21 mouse cellular contexts compared by ENCODE assay signal in the genomic region with DNA sequence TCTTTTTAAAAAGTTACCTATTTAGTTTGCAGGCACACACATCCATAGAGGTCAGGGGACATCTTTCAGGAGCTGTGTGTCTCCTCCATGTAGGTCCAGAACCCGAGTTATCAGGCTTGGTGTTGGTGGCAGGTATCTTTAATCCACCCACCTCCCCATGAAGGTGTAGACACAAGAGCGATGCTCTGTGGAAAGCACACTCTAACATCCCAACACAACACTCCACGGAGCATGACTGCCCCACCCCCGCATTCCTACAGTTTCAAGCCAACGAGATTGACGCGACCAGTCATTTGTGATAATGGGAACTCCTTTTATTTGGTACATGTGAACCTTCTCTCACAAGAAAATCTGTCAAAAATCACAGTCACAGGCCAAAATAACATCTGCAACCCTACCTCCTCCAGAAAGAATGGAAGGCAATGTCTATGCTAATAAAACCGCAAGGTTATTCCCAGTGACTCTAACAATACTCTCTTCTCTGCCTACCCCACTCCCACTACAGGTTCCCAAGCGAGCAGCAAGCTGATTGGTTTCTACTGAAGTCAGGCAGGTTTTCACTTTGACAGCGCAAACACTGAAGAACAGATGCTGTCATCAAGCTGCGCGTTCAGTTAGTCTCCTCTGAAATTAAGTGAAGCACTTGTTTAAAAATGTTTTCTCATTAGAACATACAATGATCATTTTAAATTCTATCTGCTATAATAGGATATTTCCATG.
DNase-seq lines count a peak whose midpoint lies in the region; ATAC-seq and TF ChIP-seq lines count a peak whose summit lies in the region.
"Had no signal": no experiment of that assay in that cellular context is flagged by ENCODE, and none has a peak within 500 bp of the region (broad histone marks: within the 10 kb centered on the region; RNA-seq: fewer than 3 reads in every experiment).

No protein-coding gene starts in this region.

- H3K27me3 ChIP-seq in hindbrain, postnatal 0 days (ENCODE audit: insufficient read depth, low read length) = no peaks in the 10 kb centered on the region
- no peaks in the 10 kb centered on the region for H3K27me3 ChIP-seq in hindbrain, embryonic 12.5 days
- H3K27me3 ChIP-seq in neural tube, embryonic 15.5 days (replicated peaks) = no peaks in the 10 kb centered on the region
- H3K27me3 ChIP-seq in forebrain, embryonic 16.5 days (replicated peaks; ENCODE audit: control insufficient read depth, insufficient read depth, low read length) = no peaks in the 10 kb centered on the region
- H3K27me3 ChIP-seq: embryonic facial prominence, embryonic 15.5 days; heart, embryonic 12.5 days; kidney, embryonic 15.5 days had no signal

- H3K27ac ChIP-seq in hindbrain, postnatal 0 days = no peak overlapping the region
- H3K27ac ChIP-seq in hindbrain, embryonic 12.5 days = no peak overlapping the region
- no peak overlapping the region for H3K27ac ChIP-seq in neural tube, embryonic 15.5 days (replicated peaks)
- peak overlapping the region; percentile 26 for H3K27ac ChIP-seq in forebrain, embryonic 16.5 days (ENCODE audit: low read length)
- H3K27ac ChIP-seq: embryonic facial prominence, embryonic 15.5 days; hindbrain, embryonic 14.5 days; kidney, embryonic 15.5 days; limb, embryonic 10.5 days had no signal

- no peak overlapping the region for H3K4me2 ChIP-seq in hindbrain, postnatal 0 days (ENCODE audit: low read depth, low read length)
- H3K4me2 ChIP-seq in hindbrain, embryonic 12.5 days (replicated peaks) = no peak overlapping the region
- no peak overlapping the region for H3K4me2 ChIP-seq in neural tube, embryonic 15.5 days
- H3K4me2 ChIP-seq in forebrain, embryonic 16.5 days (ENCODE audit: low read length) = no peak overlapping the region
- H3K4me2 ChIP-seq: embryonic facial prominence, embryonic 15.5 days; heart, embryonic 12.5 days; hindbrain, embryonic 14.5 days; kidney, embryonic 15.5 days had no signal

- H3K4me1 ChIP-seq in hindbrain, postnatal 0 days (ENCODE audit: insufficient read depth, low read length) = no peaks in the 10 kb centered on the region
- peaks cover 8% of the 10 kb centered on the region; the same call in 1 of the 2 replicates for H3K4me1 ChIP-seq in hindbrain, embryonic 12.5 days
- peaks cover 5% of the 10 kb centered on the region; the same call in 1 of the 2 replicates for H3K4me1 ChIP-seq in neural tube, embryonic 15.5 days
- peaks cover 14% of the 10 kb centered on the region for H3K4me1 ChIP-seq in forebrain, embryonic 16.5 days (replicated peaks; ENCODE audit: control insufficient read depth, insufficient read depth, low read length)
- H3K4me1 ChIP-seq: heart, embryonic 12.5 days; kidney, embryonic 15.5 days had no signal

- H3K9me3 ChIP-seq in hindbrain, postnatal 0 days (ENCODE audit: low read length) = no peaks in the 10 kb centered on the region
- H3K9me3 ChIP-seq in hindbrain, embryonic 12.5 days (replicated peaks) = no peaks in the 10 kb centered on the region
- H3K9me3 ChIP-seq in neural tube, embryonic 15.5 days (replicated peaks) = no peaks in the 10 kb centered on the region
- no peaks in the 10 kb centered on the region for H3K9me3 ChIP-seq in forebrain, embryonic 16.5 days (ENCODE audit: control insufficient read depth, low read length)
- H3K9me3 ChIP-seq: embryonic facial prominence, embryonic 15.5 days; heart, embryonic 12.5 days; kidney, embryonic 15.5 days; limb, embryonic 10.5 days had no signal

- intact Hi-C loops in heart, postnatal 10 days (cut with DNase I) = no loop called here

- WGBS in hindbrain, postnatal 0 days = 81% methylated on average over 12 of the region's 12 CpGs
- WGBS in hindbrain, embryonic 12.5 days = 83% methylated on average over 12 of the region's 12 CpGs
- WGBS in neural tube, embryonic 15.5 days = 85% methylated on average over 12 of the region's 12 CpGs
- 73% methylated on average over 12 of the region's 12 CpGs for WGBS in forebrain, embryonic 16.5 days

- H3K4me3 ChIP-seq in hindbrain, postnatal 0 days (ENCODE audit: low read length) = no peak overlapping the region
- no peak overlapping the region for H3K4me3 ChIP-seq in hindbrain, embryonic 12.5 days
- H3K4me3 ChIP-seq in neural tube, embryonic 15.5 days (replicated peaks) = no peak overlapping the region
- H3K4me3 ChIP-seq in forebrain, embryonic 16.5 days (replicated peaks; ENCODE audit: low read length) = no peak overlapping the region
- H3K4me3 ChIP-seq: embryonic facial prominence, embryonic 15.5 days; heart, embryonic 12.5 days; kidney, embryonic 15.5 days; limb, embryonic 10.5 days; myocyte had no signal

- no peak overlapping the region for H3K9ac ChIP-seq in hindbrain, postnatal 0 days (replicated peaks; ENCODE audit: low read length)
- H3K9ac ChIP-seq in hindbrain, embryonic 12.5 days = no peak overlapping the region
- no peak overlapping the region for H3K9ac ChIP-seq in neural tube, embryonic 15.5 days (replicated peaks)
- H3K9ac ChIP-seq in forebrain, embryonic 16.5 days (replicated peaks; ENCODE audit: low read depth, low read length) = no peak overlapping the region
- H3K9ac ChIP-seq: embryonic facial prominence, embryonic 15.5 days; heart, embryonic 12.5 days; hindbrain, embryonic 14.5 days; kidney, embryonic 15.5 days; liver, postnatal 0 days had no signal

- no peaks in the 10 kb centered on the region for H3K36me3 ChIP-seq in hindbrain, postnatal 0 days (ENCODE audit: insufficient read depth, low read length)
- no peaks in the 10 kb centered on the region for H3K36me3 ChIP-seq in hindbrain, embryonic 12.5 days
- H3K36me3 ChIP-seq in neural tube, embryonic 15.5 days = no peaks in the 10 kb centered on the region
- H3K36me3 ChIP-seq in forebrain, embryonic 16.5 days (ENCODE audit: control insufficient read depth, insufficient read depth) = no peaks in the 10 kb centered on the region
- H3K36me3 ChIP-seq: embryonic facial prominence, embryonic 15.5 days; heart, embryonic 12.5 days; kidney, embryonic 15.5 days; limb, embryonic 10.5 days had no signal

- no peak for TF ChIP-seq CTCF in hindbrain, postnatal 0 days (IDR thresholded peaks at IDR 0.05; ENCODE audit: low read depth)

- DNase-seq in hindbrain, postnatal 0 days (ENCODE audit: low spot score) = peak; percentile 32
- DNase-seq in neural tube, embryonic 10.5 days (ENCODE audit: extremely low spot score, low spot score) = no peak
- DNase-seq in telencephalon, adult 2 months (ENCODE audit: low read depth, low spot score) = peak; percentile 52
- no peak for DNase-seq in heart, postnatal 10 days
- no peak for DNase-seq in adrenal gland, postnatal 36 days
- DNase-seq: cerebellum, postnatal 14 days; heart, adult 11 months; liver, postnatal 0 days; lung, postnatal 10 days; midbrain, embryonic 14.5 days; right cerebral cortex, postnatal 4 days had no signal

- ATAC-seq in hindbrain, postnatal 0 days = 0 out of 2 replicates have a peak, but pooled peaks have one; percentile 45
- no peak for ATAC-seq in hindbrain, embryonic 12.5 days (ENCODE audit: low FRiP score)
- peak; percentile 40 for ATAC-seq in neural tube, embryonic 15.5 days (ENCODE audit: low FRiP score)
- ATAC-seq in forebrain, embryonic 16.5 days = peak; percentile 79
- ATAC-seq: intestine, embryonic 16.5 days; liver, postnatal 0 days had no signal

Comparison
In these comparisons a context has a peak if more than half of its experiments do, and no peak if none do; other contexts are left out.
1. DNase-seq: peak in hindbrain, postnatal 0 days (single experiment) and telencephalon, adult 2 months (single experiment); none in neural tube, embryonic 10.5 days (single experiment), heart, postnatal 10 days (0 of 2) and adrenal gland, postnatal 36 days (0 of 2).